Mouse (Mus musculus) CD4-positive, CD25-positive, alpha-beta regulatory T cell, adult 9 weeks (primary cell): Measurements from ENCODE around the gene Prrc2a. TPM values are rescaled to one million over a fixed set of nuclear protein-coding genes. Genes with fewer than 3 reads are reported as not detected.

Experiments
- polyA plus RNA-seq: library from polyadenylated mRNA; unstranded; fragments of 100-300 nt; shearing (Covaris generic); gene quantifications from one replicate; pipeline ENCODE4 v1.2.1, GENCODE M21; 2017

The Prrc2a gene
- polyA plus RNA-seq, result 29.3 TPM

GRCm38 (mm10) chr17:35164568-35165450, at the start of gene Prrc2a:
Gene Prrc2a (minus strand): TSS chr17:35164897.

GRCm38 (mm10) chr17:35204494-35205379, 40.0 kb upstream of the Prrc2a start, which contains the start of gene Lta:
Gene Lta (minus strand): TSS chr17:35205351.

GRCm38 (mm10) chr17:35201787-35202186, 37.1 kb upstream of the Prrc2a start, which contains the start of gene Tnf:
Gene Tnf (minus strand): TSS chr17:35202007.

GRCm38 (mm10) chr17:35193881-35194843, 29.5 kb upstream of the Prrc2a start, which contains the start of gene Ltb:
Gene Ltb (plus strand): TSS chr17:35194439.

GRCm38 (mm10) chr17:35187959-35188610, 23.4 kb upstream of the Prrc2a start, which contains the start of gene Lst1:
Gene Lst1 (minus strand): TSS chr17:35188439.

GRCm38 (mm10) chr17:35175968-35176367, 11.3 kb upstream of the Prrc2a start, which contains the start of gene Aif1:
Gene Aif1 (minus strand): TSS chr17:35176068.

GRCm38 (mm10) chr17:35134801-35135590, 29.7 kb downstream of the Prrc2a start, which contains the start of gene Bag6:
Gene Bag6 (plus strand): TSS chr17:35135178.

GRCm38 (mm10) chr17:35131500-35132173, 33.1 kb downstream of the Prrc2a start, which contains the start of gene Apom:
Gene Apom (minus strand): TSS chr17:35132050.

GRCm38 (mm10) chr17:35126206-35126611, 38.5 kb downstream of the Prrc2a start, which contains the start of gene D17H6S53E:
Gene D17H6S53E (plus strand): TSS chr17:35126373.

GRCm38 (mm10) chr17:35121871-35122303, 42.8 kb downstream of the Prrc2a start, which contains the start of gene Csnk2b:
Gene Csnk2b (minus strand): TSS chr17:35122053.

GRCm38 (mm10) chr17:35121143-35121799, 43.4 kb downstream of the Prrc2a start, which contains the start of gene Gpank1:
Gene Gpank1 (plus strand): TSS chr17:35121455.

GRCm38 (mm10) chr17:35115046-35116019, 49.4 kb downstream of the Prrc2a start, which contains the start of gene Ly6g5b:
Gene Ly6g5b (minus strand): TSS chr17:35115428.

GRCm38 (mm10) chr17:35108097-35108496, 56.6 kb downstream of the Prrc2a start, which contains the start of gene Ly6g5c:
Gene Ly6g5c (plus strand): TSS chr17:35108279.

